Mouse (Mus musculus): ENCODE data around the gene Fgd6.

DNA sequence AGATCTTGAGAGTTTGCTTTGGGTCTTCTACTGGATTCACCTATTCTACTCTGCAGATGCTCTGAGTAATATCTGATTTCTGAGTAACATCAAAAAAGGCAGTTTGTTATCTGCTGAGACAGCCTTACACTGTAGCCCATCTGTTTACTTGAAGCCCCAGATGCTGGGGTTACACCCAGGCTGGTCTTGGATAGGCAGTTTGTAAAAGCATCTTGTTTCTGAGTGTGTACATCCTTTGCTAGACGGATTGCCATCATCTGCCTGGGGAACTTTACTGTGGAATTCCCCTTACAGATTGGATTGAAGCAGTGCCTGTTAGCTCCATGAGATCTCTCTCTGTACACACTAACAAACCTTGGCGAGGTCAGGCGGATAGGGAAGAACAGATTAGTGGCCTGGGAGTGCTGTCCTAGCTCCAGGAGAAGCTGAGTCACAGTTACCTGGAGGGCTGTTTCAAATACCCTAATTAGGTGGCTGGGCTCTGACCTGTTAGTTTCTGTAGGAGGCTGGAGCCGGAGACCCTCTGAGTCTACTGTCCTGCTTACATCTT is 37.2 kb downstream of the Fgd6 start:
- TF ChIP-seq CTCF (IDR thresholded peaks at IDR 0.05; ENCODE audit: low read depth) (no peak), EP300 (optimal IDR thresholded peaks at IDR 0.05) (no peak)
